Mouse (Mus musculus) megakaryocyte, embryonic 14.5 days (primary cell): ENCODE measurements around the gene Lyl1.

Experiments used
- FLI1 ChIP-seq: IDR thresholded peaks from 2 replicates; pipeline ENCODE4 v1.6.1; 2012; ENCODE audit warnings: low read length, inconsistent platforms, mixed read lengths
- GATA1 ChIP-seq: IDR thresholded peaks from 3 replicates; pipeline ENCODE4 v1.6.1; 2012; ENCODE audit warnings: mixed read lengths, low read length, inconsistent platforms, borderline replicate concordance

- TF ChIP-seq GATA1 (no peak), FLI1 (no peak)
Measured at GRCm38 (mm10) chr8:84725941-84726259, 24.6 kb downstream of the Lyl1 start.
